Mouse (Mus musculus): ENCODE results near the gene Lrrc58.

DNA sequence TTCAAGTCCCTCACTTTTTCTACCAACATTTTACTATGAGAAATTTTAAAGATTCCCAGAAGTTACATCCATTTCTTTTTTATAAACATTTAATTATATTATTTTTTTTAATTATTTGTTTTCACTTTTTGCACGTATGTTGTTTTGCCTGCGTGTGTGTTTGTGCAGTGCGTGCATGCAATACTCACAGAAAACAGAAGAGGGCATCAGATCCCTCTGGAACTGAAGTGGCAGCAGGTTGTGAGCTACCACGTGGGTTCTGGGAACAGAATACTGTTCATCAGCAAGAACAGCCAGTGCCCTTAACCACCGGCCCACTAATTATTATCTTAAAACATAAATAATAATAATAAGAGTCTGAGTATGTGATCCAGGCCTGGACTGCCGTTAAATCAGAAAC, 50.8 kb downstream of the Lrrc58 start:
- TF ChIP-seq POLR2A (IDR thresholded peaks at IDR 0.05; ENCODE audit: control insufficient read depth, low read depth, low read length) (no peak), CTCF (IDR thresholded peaks at IDR 0.05; ENCODE audit: control insufficient read depth, insufficient read depth, insufficient replicate concordance, low read depth, low read length) (no peak)
